Mouse (Mus musculus): ENCODE data around the gene Spatc1l. TPM values are rescaled to one million over a fixed set of nuclear protein-coding genes. Genes with fewer than 3 reads are reported as not detected.

Gene Spatc1l
- 0.09 and 0.17 TPM in 2 replicates for polyA plus RNA-seq (2012; rRNA removed; ENCODE audit: low replicate concordance)

GRCm38 (mm10) chr10:76561972-76562371 is at the start of gene Spatc1l:
Gene Spatc1l (plus strand): TSS chr10:76562272.

GRCm38 (mm10) chr10:76531375-76531774 is 30.7 kb upstream of the Spatc1l start, which contains the start of gene Lss:
Gene Lss (plus strand): TSS chr10:76531588.

GRCm38 (mm10) chr10:76575374-76575773 is 13.3 kb downstream of the Spatc1l start, which contains the start of gene Ftcd:
Gene Ftcd (plus strand): TSS chr10:76575648.

Other genes with a start within 250 kb of the Spatc1l start
- gene Dip2a, start 217.0 kb upstream of the Spatc1l start, polyA plus RNA-seq (2012; rRNA removed; ENCODE audit: low replicate concordance), result 14.6 and 16.3 TPM in 2 replicates
- not detected in 2 replicates for gene AC141477.1, start 121.8 kb upstream of the Spatc1l start, polyA plus RNA-seq (2012; rRNA removed; ENCODE audit: low replicate concordance)
- 13.6 and 14.3 TPM in 2 replicates for gene Pcnt, start 119.5 kb upstream of the Spatc1l start, polyA plus RNA-seq (2012; rRNA removed; ENCODE audit: low replicate concordance)
- gene 2610028H24Rik, start 113.2 kb upstream of the Spatc1l start, polyA plus RNA-seq (2012; rRNA removed; ENCODE audit: low replicate concordance), result 1.1 TPM in 1 of 2 replicates, not detected in the other
- gene Mcm3ap, start 93.3 kb upstream of the Spatc1l start, polyA plus RNA-seq (2012; rRNA removed; ENCODE audit: low replicate concordance), result 17.2 and 23.3 TPM in 2 replicates
- 2.7 and 3.1 TPM in 2 replicates for gene Ybey, start 93.2 kb upstream of the Spatc1l start, polyA plus RNA-seq (2012; rRNA removed; ENCODE audit: low replicate concordance)
- gene Lss, start 30.7 kb upstream of the Spatc1l start, polyA plus RNA-seq (2012; rRNA removed; ENCODE audit: low replicate concordance), result 36.0 and 41.4 TPM in 2 replicates
- gene Ftcd, start 13.4 kb downstream of the Spatc1l start, polyA plus RNA-seq (2012; rRNA removed; ENCODE audit: low replicate concordance), result 0.03 and 1.7 TPM in 2 replicates
- 297 and 298 TPM in 2 replicates for gene Col6a2, start 61.4 kb downstream of the Spatc1l start, polyA plus RNA-seq (2012; rRNA removed; ENCODE audit: low replicate concordance)
- gene Col6a1, start 163.9 kb downstream of the Spatc1l start, polyA plus RNA-seq (2012; rRNA removed; ENCODE audit: low replicate concordance), result 214 and 302 TPM in 2 replicates

Data from mammary gland, adult 2 months (tissue).